Mouse (Mus musculus): ENCODE results near the gene Snrpn.
A peak's percentile ranks its signal among the peaks of the same experiment; 100 is the strongest.
"Not testable (repeated sequence)": the region's sequence is repeated elsewhere in the genome, so short reads cannot be mapped to it uniquely, and the experiment has no call there.

Snrpn gene

DNA sequence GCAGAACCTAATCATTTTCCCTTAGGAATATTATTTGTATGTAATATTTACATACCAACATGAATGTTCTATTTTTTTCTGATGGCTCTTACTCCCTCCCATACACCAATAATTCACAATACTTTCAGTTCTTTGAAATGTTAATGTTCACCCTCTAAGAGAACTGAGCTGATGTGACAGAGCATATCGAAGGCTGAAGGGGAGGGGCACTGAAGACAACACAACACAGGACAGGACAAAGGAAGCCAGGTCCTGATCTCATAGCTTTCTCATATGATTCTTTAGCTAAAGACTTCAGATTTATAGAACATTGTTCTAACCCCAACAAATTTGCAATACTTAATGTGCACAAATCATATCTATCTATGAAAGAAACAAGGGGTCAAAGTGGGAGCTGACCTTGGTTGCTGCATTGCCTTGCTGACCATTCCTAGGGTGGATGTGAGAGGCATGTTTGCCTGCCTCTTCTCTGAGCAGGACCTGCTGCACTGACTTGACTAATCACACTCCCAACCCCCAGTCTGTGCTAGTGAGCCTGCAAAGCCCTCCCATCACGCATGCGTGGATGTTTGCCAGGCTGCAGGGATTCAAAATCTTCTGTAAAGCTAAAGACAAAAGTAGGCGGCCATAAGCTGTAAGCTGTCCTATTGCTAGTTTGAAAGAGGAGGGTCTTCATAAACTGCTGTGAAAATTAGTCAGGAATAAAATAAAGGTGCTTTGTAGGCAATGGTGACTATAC, at the start of gene Snrpn:
Snrpn (minus strand) TSS at position 478 of the 739 bp plus-strand sequence.
- peak; percentile 33 for DNase-seq

- DNase-seq, result peak; percentile 63
Measured at GRCm38 (mm10) chr7:60170250-60171185, 30.5 kb upstream of the Snrpn start.

DNA sequence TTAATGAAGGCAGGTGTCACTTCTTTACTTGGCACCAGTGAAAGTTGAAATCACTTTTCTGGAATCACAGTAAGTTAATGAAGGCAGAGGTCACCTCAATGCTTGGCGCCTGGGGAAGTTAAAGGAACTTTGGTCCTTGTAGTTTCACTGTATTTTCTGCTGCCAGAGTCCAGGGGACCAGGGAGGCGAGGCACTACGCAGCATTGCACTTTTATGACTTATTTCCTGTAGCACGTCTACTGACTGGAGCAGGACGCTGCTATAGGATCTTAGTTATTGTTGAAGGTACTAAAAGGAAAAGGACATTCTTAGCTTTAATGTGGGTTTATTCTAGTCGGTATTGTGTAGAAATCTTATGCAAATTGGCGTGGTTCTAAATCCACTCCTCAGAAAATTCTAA, 14.7 kb downstream of the Snrpn start:
- no peak for DNase-seq

DNA sequence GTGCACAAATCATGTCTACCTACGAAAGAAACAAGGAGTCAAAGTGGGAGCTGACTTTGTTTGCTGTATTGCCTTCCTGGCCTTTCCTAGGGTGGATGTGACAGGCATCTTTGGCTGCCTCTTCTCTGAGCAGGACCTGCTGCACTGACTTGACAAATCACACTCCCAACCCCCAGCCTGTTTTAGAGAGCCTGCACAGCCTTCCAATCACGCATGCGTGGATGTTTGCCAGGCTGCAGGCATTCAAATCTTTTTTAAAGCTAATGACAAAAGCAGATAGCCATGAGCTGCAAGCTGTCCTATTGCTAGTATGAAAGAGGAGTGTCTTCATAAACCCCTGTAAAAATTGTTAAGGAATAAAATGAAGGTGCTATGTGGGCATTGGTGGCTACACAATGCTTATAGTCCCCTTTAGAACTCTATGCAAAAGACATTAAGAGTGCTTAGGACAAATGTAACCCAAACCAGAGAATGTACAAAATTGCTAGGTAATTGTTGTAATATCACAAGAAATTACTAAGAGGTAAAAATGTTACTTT, 16.9 kb downstream of the Snrpn start:
- DNase-seq, result not testable (repeated sequence)

GRCm38 (mm10) chr7:60122434-60123085, 17.5 kb downstream of the Snrpn start:
- DNase-seq, result no peak

GRCm38 (mm10) chr7:60097154-60097859, 42.7 kb downstream of the Snrpn start:
- DNase-seq, result peak; percentile 34

DNA sequence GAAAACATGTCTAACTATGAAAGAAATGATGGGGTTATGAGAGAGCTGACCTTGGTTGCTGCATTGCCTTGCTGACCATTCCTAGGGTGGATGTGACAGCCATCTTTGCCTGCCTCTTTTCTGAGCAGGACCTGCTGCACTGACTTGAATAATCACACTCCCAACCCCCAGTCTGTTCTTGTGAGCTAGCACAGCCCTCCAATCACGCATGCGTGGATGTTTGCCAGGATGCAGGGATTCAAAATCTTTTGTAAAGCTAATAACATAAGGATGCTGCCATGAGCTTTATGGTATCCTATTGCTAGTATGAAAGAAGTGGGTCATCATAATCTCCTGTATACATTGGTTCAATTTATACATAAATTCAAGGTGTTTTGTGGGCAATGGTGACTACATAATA, 63.7 kb downstream of the Snrpn start:
- no peak for DNase-seq

DNA sequence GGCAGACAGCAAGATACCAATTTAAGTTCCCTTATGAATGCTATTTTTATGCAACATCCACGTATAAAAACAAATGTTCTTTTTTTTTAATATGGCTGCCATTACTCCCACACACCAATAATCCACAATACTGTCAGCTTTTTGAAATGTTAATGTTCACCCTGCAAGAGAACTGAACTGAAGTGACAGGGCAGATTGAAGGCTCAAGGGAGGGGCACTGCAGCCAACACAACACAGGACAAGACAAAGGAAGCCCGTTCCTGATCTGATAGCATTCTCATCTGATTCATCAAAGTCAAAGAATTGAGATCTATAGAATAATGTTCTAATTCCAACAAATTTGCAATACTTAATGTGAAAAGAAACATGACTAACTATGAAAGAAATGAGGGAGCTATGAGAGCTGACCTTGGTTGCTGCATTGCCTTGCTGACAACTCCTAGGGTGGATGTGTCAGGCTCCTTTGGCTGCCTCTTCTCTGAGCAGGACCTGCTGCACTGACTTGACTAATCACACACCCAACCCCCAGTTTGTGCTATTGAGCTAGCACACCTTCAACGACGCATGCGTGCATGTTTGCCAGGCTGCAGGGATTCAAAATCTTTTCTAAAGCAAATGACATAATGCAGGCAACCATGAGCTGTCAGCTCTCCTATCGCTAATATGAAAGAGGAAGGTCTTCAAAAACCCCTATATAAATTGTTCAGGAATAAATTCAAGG, 92.4 kb downstream of the Snrpn start:
- peak; percentile 64 for DNase-seq

DNA sequence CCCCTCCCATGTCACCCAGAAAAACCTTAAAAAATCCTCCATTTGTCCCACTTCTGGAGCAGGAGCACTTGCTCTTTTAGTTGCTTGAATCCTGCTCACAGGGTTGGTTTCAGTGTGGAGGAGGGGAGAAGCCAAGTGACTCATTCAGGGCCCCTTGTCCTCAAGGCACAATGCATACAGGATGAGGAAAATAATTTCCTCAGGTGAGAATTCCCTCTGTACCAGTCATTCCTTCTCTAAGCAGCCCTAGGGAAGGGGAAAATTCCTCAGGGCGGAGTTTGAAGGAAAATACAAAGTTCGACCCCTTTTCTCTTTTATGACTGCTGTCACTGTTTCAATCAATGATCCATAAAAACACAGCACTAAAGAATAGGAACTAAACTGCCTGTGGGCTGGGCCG, 126.8 kb downstream of the Snrpn start:
- no peak for DNase-seq

GRCm38 (mm10) chr7:60007727-60008360, 132.2 kb downstream of the Snrpn start:
- DNase-seq, result no peak

GRCm38 (mm10) chr7:60006262-60006661, 133.8 kb downstream of the Snrpn start:
- DNase-seq, result no peak

GRCm38 (mm10) chr7:60004606-60005330, 135.3 kb downstream of the Snrpn start, which contains the start of the genes Snurf and Gm38393:
Gene Snurf (minus strand): TSS chr7:60005049.
Gene Gm38393 (minus strand): TSS chr7:60005064.
- peak; percentile 78 for DNase-seq

- DNase-seq, result peak; percentile 50
Measured at GRCm38 (mm10) chr7:60003921-60004605, 136.0 kb downstream of the Snrpn start.

- DNase-seq, result peak; percentile 49
Measured at GRCm38 (mm10) chr7:60003006-60003865, 136.8 kb downstream of the Snrpn start.

DNA sequence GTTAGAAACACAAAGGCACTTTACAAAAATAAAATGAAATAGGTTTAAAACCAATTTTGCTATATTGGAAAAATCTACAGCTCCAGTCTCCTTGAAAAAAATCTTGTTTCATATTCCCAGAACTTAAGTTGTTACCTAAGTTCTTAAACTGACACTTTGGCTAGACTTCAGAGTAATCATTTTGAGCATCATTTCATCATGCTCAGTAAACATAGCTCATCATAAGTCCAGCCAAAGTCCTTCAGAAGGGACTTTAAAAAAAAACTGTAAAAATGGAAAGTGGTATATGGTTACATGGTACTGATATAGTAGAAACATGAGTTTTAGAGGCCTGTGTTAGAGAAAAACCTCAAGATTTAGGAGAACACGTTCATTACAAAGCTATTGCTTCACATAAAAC, 161.4 kb downstream of the Snrpn start:
- DNase-seq, result no peak

All from right cerebral cortex, postnatal 4 days (tissue).